Mouse (Mus musculus) embryonic facial prominence, embryonic 13.5 days (tissue): Measurements from ENCODE around the gene Acot7. TPM values are rescaled to one million over a fixed set of nuclear protein-coding genes. Genes with fewer than 3 reads are reported as not detected.

Experiments used
- ATAC-seq: fragments of 200-750 bp; cut with Nextera tagmentation; 2 replicates; pipeline ENCODE4 v1.8.0; 2017; ENCODE audit warnings: low read depth; ENCODE audit not compliant: insufficient number of reproducible peaks, insufficient read depth, low FRiP score, low TSS enrichment
- H3K27ac ChIP-seq: fragments of 300-500 bp; sonication (generic); 2 replicates; pipeline ENCODE4 v1.5.1; 2015; ENCODE audit warnings: moderate library complexity, mild to moderate bottlenecking, inconsistent platforms
- H3K27me3 ChIP-seq: fragments of 300-500 bp; sonication (generic); 2 replicates; pipeline ENCODE4 v1.6.1; 2015; ENCODE audit warnings: mild to moderate bottlenecking, inconsistent platforms
- H3K36me3 ChIP-seq: fragments of 300-500 bp; sonication (generic); 2 replicates; pipeline ENCODE4 v1.6.1; 2015; ENCODE audit warnings: mild to moderate bottlenecking, inconsistent platforms
- H3K4me1 ChIP-seq: fragments of 300-500 bp; sonication (generic); 2 replicates; pipeline ENCODE4 v1.6.1; 2015; ENCODE audit warnings: inconsistent platforms
- H3K4me2 ChIP-seq: fragments of 300-500 bp; sonication (generic); 2 replicates; pipeline ENCODE4 v1.6.1; 2015; ENCODE audit warnings: moderate library complexity, mild to moderate bottlenecking, inconsistent platforms
- H3K4me3 ChIP-seq: fragments of 300-500 bp; sonication (generic); 2 replicates; pipeline ENCODE4 v1.5.1; 2015; ENCODE audit warnings: mild to moderate bottlenecking, inconsistent platforms
- H3K9ac ChIP-seq: fragments of 300-500 bp; sonication (generic); 2 replicates; pipeline ENCODE4 v1.6.1; 2015; ENCODE audit warnings: mild to moderate bottlenecking, inconsistent platforms
- H3K9me3 ChIP-seq: fragments of 300-500 bp; sonication (generic); 2 replicates; pipeline ENCODE4 v1.6.1; 2016; ENCODE audit warnings: inconsistent platforms
- WGBS: fragments of 180-500 bp; shearing (Covaris S2); methylation state at CpG from one replicate; pipeline ENCODE4 v1.1.7; 2015; ENCODE audit warnings: mixed read lengths; 5-methylcytosine and 5-hydroxymethylcytosine counted together
- polyA plus RNA-seq: library from polyadenylated mRNA; unstranded; fragments of >200 nt; fragmentation: Nextera tagmentation; extraction: Ambion mirVana; gene quantifications from 2 replicates; pipeline ENCODE4 v1.2.1, GENCODE M21; 2015

The Acot7 gene
- polyA plus RNA-seq, 1 experiment from 2014 or later = 48.5 TPM

DNA sequence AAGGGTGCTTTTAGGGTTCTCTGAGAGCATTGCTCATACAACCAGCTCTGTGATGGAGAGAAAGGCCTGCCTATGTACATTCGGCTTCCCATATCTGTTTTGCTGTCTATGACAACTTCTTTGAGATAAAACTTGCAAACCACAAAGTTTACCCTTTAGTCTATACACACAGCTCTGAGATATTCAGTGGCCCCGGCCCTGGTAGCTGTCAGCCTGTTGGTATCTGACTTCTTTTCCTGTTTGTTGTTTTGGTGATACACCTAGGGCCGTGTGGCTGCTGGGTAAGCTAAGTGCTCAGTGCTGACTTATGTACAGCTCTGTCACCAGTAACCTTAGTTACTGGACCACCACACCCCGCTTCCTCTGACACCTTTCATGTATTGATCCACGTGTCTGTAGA lies 19.6 kb downstream of the Acot7 start:
- Histone ChIP-seq H3K27ac (no peak overlapping the region), H3K4me3 (no peak overlapping the region), H3K4me2 (no peak overlapping the region), H3K9me3 (no peaks in the 10 kb centered on the region), H3K27me3 (no peaks in the 10 kb centered on the region), H3K9ac (no peak overlapping the region), H3K36me3 (no peaks in the 10 kb centered on the region), H3K4me1 (peaks cover 8% of the 10 kb centered on the region)
- WGBS = 78% methylated on average over 5 of the region's 5 CpGs
- ATAC-seq = no peak

DNA sequence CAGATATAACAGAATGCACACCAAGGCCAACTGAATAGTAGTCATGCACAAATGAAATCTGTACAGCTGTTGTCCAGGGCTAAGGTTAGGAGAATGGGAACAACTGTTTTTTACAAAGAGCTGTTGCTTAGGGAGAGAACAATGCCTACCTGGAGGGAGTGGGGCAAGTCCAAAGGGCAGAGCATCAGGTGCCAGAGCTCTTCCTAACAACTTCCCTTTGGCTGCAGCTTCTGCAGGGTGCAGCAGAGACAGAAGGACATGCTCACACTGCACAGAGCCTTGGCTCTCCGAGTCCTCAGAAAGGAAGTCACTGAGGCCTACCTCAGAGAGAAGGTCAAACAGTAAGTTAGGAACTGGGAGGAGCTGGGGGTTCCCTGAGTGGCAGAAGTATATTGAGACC lies 21.7 kb downstream of the Acot7 start:
- H3K9ac ChIP-seq = no peak overlapping the region
- H3K27ac ChIP-seq = no peak overlapping the region
- no peak overlapping the region for H3K4me2 ChIP-seq
- no peaks in the 10 kb centered on the region for H3K9me3 ChIP-seq
- H3K36me3 ChIP-seq = no peaks in the 10 kb centered on the region
- ATAC-seq = no peak
- H3K27me3 ChIP-seq = no peaks in the 10 kb centered on the region
- 0 out of 2 replicates have a peak, but pooled peaks cover 4% of the 10 kb centered on the region for H3K4me1 ChIP-seq
- H3K4me3 ChIP-seq = no peak overlapping the region
- WGBS = 65% methylated on average over 1 of the region's 1 CpGs

DNA sequence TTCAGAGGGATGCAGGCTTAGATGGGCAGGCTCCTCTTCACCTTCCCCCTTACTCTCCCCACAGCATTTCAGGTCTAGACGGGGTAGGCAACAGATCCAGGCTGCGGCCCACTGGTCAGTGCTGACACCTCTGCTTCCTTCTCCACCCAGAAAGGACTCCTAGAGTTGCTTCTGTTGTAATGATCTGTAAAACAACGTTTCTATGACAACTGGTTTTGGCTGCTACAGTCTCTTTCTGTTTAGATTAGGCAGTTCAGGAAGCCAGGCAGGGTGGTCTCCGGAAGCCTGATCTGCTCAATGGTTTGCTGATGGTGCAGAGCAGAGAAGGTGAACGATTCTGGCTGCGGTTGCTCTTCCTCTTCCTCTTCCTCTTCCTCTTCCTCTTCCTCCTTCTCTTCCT lies 23.6 kb downstream of the Acot7 start:
- Histone ChIP-seq H3K9ac (no peak overlapping the region), H3K4me3 (no peak overlapping the region), H3K27me3 (no peaks in the 10 kb centered on the region), H3K4me1 (peaks cover 10% of the 10 kb centered on the region), H3K27ac (no peak overlapping the region), H3K4me2 (no peak overlapping the region), H3K9me3 (no peaks in the 10 kb centered on the region), H3K36me3 (no peaks in the 10 kb centered on the region)
- 72% methylated on average over 6 of the region's 6 CpGs for WGBS
- ATAC-seq = no peak

GRCm38 (mm10) chr4:152202418-152202817 lies 24.5 kb downstream of the Acot7 start:
- H3K4me1 ChIP-seq = peaks cover 10% of the 10 kb centered on the region
- no peaks in the 10 kb centered on the region for H3K9me3 ChIP-seq
- WGBS = 79% methylated on average over 1 of the region's 1 CpGs
- no peak for ATAC-seq
- no peak overlapping the region for H3K4me2 ChIP-seq
- H3K36me3 ChIP-seq = no peaks in the 10 kb centered on the region
- H3K27me3 ChIP-seq = no peaks in the 10 kb centered on the region
- no peak overlapping the region for H3K9ac ChIP-seq
- no peak overlapping the region for H3K4me3 ChIP-seq
- H3K27ac ChIP-seq = no peak overlapping the region

GRCm38 (mm10) chr4:152202905-152203304 lies 25.0 kb downstream of the Acot7 start:
- Histone ChIP-seq H3K9me3 (no peaks in the 10 kb centered on the region), H3K36me3 (no peaks in the 10 kb centered on the region), H3K27me3 (no peaks in the 10 kb centered on the region), H3K4me3 (no peak overlapping the region), H3K9ac (no peak overlapping the region), H3K4me2 (no peak overlapping the region), H3K27ac (no peak overlapping the region), H3K4me1 (peaks cover 10% of the 10 kb centered on the region)
- WGBS = 69% methylated on average over 3 of the region's 3 CpGs
- no peak for ATAC-seq

- Histone ChIP-seq H3K9me3 (no peaks in the 10 kb centered on the region), H3K4me1 (peaks cover 10% of the 10 kb centered on the region), H3K4me3 (no peak overlapping the region), H3K36me3 (no peaks in the 10 kb centered on the region), H3K27me3 (no peaks in the 10 kb centered on the region), H3K4me2 (no peak overlapping the region), H3K9ac (no peak overlapping the region), H3K27ac (no peak overlapping the region)
- no peak for ATAC-seq
- WGBS = 88% methylated on average over 6 of the region's 6 CpGs
These were observed 26.7 kb downstream of the Acot7 start for GRCm38 (mm10) chr4:152204663-152205062.

DNA sequence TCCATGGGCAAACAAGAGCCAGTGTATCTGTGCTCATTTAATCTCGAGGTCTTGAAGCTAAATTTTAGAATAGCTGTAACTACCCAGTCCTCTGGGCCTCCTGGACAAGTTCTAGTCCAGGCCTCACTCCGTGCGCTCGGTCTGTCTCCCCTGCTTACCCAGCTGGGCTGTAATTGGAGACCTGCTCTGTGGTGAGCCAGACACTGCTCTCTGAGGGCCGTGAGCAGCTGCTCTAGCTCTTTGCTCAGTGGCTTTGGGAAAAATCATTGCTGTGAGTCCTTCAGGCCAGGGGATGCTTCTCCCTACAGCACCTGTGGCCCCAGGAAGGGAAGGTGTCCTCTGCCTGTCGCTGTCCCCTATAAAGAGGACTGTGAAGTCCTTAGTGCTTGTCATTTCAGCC lies 28.3 kb downstream of the Acot7 start:
- no peak overlapping the region for H3K4me3 ChIP-seq
- no peak overlapping the region for H3K27ac ChIP-seq
- H3K9me3 ChIP-seq = no peaks in the 10 kb centered on the region
- no peak overlapping the region for H3K9ac ChIP-seq
- H3K4me2 ChIP-seq = no peak overlapping the region
- WGBS = 35% methylated on average over 6 of the region's 6 CpGs
- no peak for ATAC-seq
- no peaks in the 10 kb centered on the region for H3K27me3 ChIP-seq
- peaks cover 10% of the 10 kb centered on the region for H3K4me1 ChIP-seq
- no peaks in the 10 kb centered on the region for H3K36me3 ChIP-seq

- no peak overlapping the region for H3K9ac ChIP-seq
- ATAC-seq = no peak
- no peak overlapping the region for H3K4me2 ChIP-seq
- no peaks in the 10 kb centered on the region for H3K9me3 ChIP-seq
- no peaks in the 10 kb centered on the region for H3K36me3 ChIP-seq
- H3K4me1 ChIP-seq = peaks cover 10% of the 10 kb centered on the region
- H3K4me3 ChIP-seq = no peak overlapping the region
- no peaks in the 10 kb centered on the region for H3K27me3 ChIP-seq
- WGBS = 47% methylated on average over 4 of the region's 4 CpGs
- no peak overlapping the region for H3K27ac ChIP-seq
These were observed 31.7 kb downstream of the Acot7 start for GRCm38 (mm10) chr4:152209623-152210022.

DNA sequence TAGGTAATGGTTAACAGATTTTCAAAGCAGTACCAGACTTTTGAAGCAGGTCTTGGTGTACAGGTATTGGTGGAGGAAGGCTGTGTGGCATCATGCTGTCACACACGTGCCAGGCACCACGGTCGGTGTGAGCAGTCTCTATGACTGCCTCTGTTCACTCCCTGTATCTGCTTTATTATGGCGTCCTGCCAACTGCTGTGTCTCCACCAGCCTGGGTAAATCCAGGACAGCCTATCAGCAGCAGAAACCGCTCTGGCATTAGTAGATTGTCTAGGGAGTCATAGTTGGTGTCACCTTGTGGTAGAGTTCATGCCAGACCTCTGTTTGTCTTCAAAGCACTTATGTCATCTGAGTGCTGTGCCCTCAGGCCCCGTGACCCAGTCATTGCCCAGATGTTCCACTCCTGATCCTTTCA lies 34.2 kb downstream of the Acot7 start:
- Histone ChIP-seq H3K9me3 (no peaks in the 10 kb centered on the region), H3K4me2 (no peak overlapping the region), H3K36me3 (no peaks in the 10 kb centered on the region), H3K4me3 (no peak overlapping the region), H3K9ac (no peak overlapping the region), H3K27me3 (no peaks in the 10 kb centered on the region), H3K27ac (no peak overlapping the region), H3K4me1 (peaks cover 4% of the 10 kb centered on the region)
- ATAC-seq = no peak
- WGBS = 70% methylated on average over 6 of the region's 6 CpGs

DNA sequence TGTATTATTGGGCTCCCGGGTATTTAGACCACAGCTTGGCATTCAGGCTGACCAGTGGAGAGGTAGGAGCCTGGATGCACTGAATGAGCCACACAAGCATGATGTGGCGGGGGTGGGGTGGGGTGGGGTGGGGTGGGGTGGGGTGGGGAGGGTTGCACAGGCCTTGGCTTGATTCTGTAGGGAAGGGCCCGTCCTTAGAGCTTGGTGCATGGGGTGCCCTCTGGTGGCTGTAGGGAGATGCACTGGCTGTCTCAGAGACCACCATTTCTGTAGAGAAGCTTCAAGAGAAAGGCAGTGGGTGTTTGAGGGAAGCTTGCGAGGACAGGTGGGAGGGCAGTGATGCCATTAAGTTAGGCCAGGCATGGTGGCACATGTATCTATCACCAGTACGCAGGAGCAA lies 34.6 kb downstream of the Acot7 start:
- Histone ChIP-seq H3K4me1 (peaks cover 4% of the 10 kb centered on the region), H3K4me2 (no peak overlapping the region), H3K27me3 (no peaks in the 10 kb centered on the region), H3K36me3 (no peaks in the 10 kb centered on the region), H3K9ac (no peak overlapping the region), H3K27ac (no peak overlapping the region), H3K4me3 (no peak overlapping the region), H3K9me3 (no peaks in the 10 kb centered on the region)
- ATAC-seq = no peak
- WGBS = 40% methylated on average over 5 of the region's 5 CpGs

- no peaks in the 10 kb centered on the region for H3K27me3 ChIP-seq
- H3K27ac ChIP-seq = no peak overlapping the region
- no peak for ATAC-seq
- H3K9ac ChIP-seq = no peak overlapping the region
- H3K4me2 ChIP-seq = no peak overlapping the region
- no peak overlapping the region for H3K4me3 ChIP-seq
- 62% methylated on average over 11 of the region's 11 CpGs for WGBS
- H3K36me3 ChIP-seq = no peaks in the 10 kb centered on the region
- H3K4me1 ChIP-seq = peaks cover 4% of the 10 kb centered on the region
- H3K9me3 ChIP-seq = no peaks in the 10 kb centered on the region
These were observed 35.0 kb downstream of the Acot7 start for GRCm38 (mm10) chr4:152212974-152213373.

DNA sequence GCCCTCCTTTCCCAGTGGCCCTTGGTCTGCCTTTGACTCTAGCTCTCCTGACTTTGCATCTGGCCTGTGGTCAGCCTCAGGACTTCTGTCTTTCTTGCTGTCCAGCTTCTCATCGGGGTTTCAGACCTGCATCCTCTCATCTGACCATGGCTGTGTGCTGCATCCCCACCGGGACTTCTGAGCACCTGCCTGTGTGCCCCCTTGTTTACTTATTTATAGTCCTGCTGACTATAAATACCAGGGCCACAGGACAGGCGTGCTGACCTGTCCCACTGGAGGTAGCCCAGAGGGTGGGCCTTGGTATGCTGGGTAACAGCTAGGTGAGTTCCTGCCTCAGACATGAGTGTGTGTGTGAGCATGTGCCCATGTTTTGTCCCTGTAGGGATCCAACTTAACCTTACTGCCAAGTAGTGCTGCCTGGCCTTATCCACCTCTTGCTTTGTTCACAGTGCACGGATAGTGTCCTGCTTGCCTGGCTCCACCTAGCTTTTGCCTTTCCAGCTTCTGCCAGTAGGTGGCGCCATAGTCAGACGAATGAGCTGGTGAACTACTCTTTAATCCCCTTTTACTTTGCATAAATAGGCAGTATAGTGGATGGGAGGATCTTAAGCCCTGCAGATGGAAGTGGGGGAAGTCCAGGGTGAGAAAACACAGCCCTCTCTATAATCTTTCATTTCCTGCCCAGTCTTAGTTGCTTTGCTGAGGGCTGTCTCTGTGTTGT lies 36.0 kb downstream of the Acot7 start:
- Histone ChIP-seq H3K9me3 (no peaks in the 10 kb centered on the region), H3K4me1 (peaks cover 4% of the 10 kb centered on the region), H3K4me3 (no peak overlapping the region), H3K9ac (no peak overlapping the region), H3K4me2 (no peak overlapping the region), H3K36me3 (no peaks in the 10 kb centered on the region), H3K27ac (no peak overlapping the region), H3K27me3 (no peaks in the 10 kb centered on the region)
- WGBS = 34% methylated on average over 6 of the region's 6 CpGs
- no peak for ATAC-seq
